Mouse (Mus musculus) bone marrow, adult 2 months (tissue): ENCODE results near the gene Mrps34.

ENCODE experiments used
- CTCF ChIP-seq: fragments of 200-500 bp; IDR thresholded peaks from 2 replicates; pipeline ENCODE4 v1.5.1; 2011; ENCODE audit warnings: low read length, control low read depth; ENCODE audit not compliant: control insufficient read depth, insufficient read depth
- POLR2A ChIP-seq: fragments of 200-500 bp; IDR thresholded peaks from 2 replicates; pipeline ENCODE4 v1.6.1; 2011; ENCODE audit warnings: low read depth, mild to moderate bottlenecking, control low read depth, low read length, borderline replicate concordance; ENCODE audit not compliant: control insufficient read depth

DNA sequence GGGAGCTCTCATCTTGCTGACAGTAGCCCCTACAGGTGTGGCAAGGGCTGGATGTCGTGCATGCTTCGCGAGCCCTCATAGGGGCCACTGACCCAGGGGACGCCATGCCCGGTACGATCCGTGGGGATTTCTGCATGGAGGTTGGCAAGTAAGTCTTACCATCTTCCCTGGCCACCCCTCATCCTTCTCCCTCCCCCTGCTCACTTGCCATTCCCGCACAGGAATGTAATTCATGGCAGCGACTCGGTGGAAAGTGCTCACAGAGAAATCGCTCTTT lies 2.0 kb downstream of the Mrps34 start:
- no peak for TF ChIP-seq CTCF
- TF ChIP-seq POLR2A = no peak
